Comparison of ENCODE assay signal across 14 mouse cellular contexts in genomic region chr3:132915661-132916060, GRCm38 (mm10). TPM values are rescaled to one million over a fixed set of nuclear protein-coding genes. Genes with fewer than 3 reads are reported as not detected.
"Had no signal": no experiment of that assay in that cellular context is flagged by ENCODE, and none has a peak within 500 bp of the region (broad histone marks: within the 10 kb centered on the region; RNA-seq: fewer than 3 reads in every experiment).

No protein-coding gene starts in this region.

- H3K4me1 ChIP-seq: liver, embryonic 13.5 days; lung, embryonic 15.5 days; megakaryocyte, embryonic 14.5 days; midbrain, embryonic 12.5 days had no signal

- H3K4me3 ChIP-seq: limb, embryonic 12.5 days; liver, embryonic 13.5 days; lung, embryonic 15.5 days; megakaryocyte, embryonic 14.5 days; midbrain, embryonic 12.5 days had no signal

- H3K9me3 ChIP-seq: limb, embryonic 12.5 days; liver, embryonic 13.5 days; lung, embryonic 15.5 days; megakaryocyte, embryonic 14.5 days; midbrain, embryonic 12.5 days had no signal

- H3K4me2 ChIP-seq: limb, embryonic 12.5 days; liver, embryonic 13.5 days; lung, embryonic 15.5 days; midbrain, embryonic 12.5 days had no signal

- ATAC-seq: liver, postnatal 0 days had no signal

- H3K9ac ChIP-seq: limb, embryonic 12.5 days; liver, embryonic 13.5 days; liver, postnatal 0 days; lung, embryonic 15.5 days; midbrain, embryonic 12.5 days had no signal

- H3K27ac ChIP-seq: limb, embryonic 12.5 days; liver, embryonic 13.5 days; lung, embryonic 15.5 days; macrophage; midbrain, embryonic 12.5 days had no signal

- H3K36me3 ChIP-seq: limb, embryonic 12.5 days; liver, embryonic 13.5 days; lung, embryonic 15.5 days; midbrain, embryonic 12.5 days had no signal

- H3K27me3 ChIP-seq: limb, embryonic 12.5 days; liver, embryonic 13.5 days; lung, embryonic 15.5 days; midbrain, embryonic 12.5 days had no signal

- DNase-seq: kidney, adult 8-10 months; kidney, postnatal 25 days; liver; liver, embryonic 13.5 days; liver, postnatal 0 days; lung, postnatal 14 days; right cerebral cortex, postnatal 14 days; thymus, adult 2 months; thymus, postnatal 36 days had no signal

RNA-seq across cellular contexts. Expression of gene Npnt, which starts 34.4 kb away (rescaled TPM):
- polyA plus RNA-seq: macrophage had no signal
